Mouse (Mus musculus): ENCODE results near the gene Chil4.

- TF ChIP-seq CTCF (IDR thresholded peaks at IDR 0.05; ENCODE audit: low read depth) = no peak
- no peak for TF ChIP-seq EP300 (IDR thresholded peaks at IDR 0.05; ENCODE audit: low read depth)
These were observed 23.8 kb downstream of the Chil4 start for GRCm38 (mm10) chr3:106195486-106195885.

All from liver, postnatal 0 days (tissue).